28 mouse cellular contexts compared by ENCODE assay signal in the genomic region with DNA sequence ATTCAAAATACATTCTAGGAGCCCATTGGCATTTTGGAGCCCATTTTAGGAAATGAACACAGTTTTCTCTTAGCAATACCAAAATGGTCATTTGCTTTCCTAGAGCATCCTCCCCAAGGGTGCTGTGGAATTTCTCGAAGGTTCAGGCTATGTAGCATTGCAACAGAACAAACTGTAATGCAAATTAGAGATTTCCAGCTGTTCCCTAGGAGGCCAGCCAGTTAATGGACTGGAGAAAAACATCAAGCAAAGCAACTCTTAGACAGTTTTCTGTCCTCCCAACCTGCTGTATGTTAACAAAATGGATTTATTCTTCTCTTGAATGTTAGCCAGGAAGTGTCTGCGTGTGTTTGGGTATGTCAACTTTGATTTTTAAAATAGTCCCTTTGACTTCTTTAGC. TPM values are rescaled to one million over a fixed set of nuclear protein-coding genes. Genes with fewer than 3 reads are reported as not detected.
DNase-seq lines count a peak whose midpoint lies in the region; ATAC-seq and TF ChIP-seq lines count a peak whose summit lies in the region.
"Had no signal": no experiment of that assay in that cellular context is flagged by ENCODE, and none has a peak within 500 bp of the region (broad histone marks: within the 10 kb centered on the region; RNA-seq: fewer than 3 reads in every experiment).

No protein-coding gene starts in this region.

- H3K4me1 ChIP-seq in kidney, postnatal 0 days (replicated peaks; ENCODE audit: insufficient read depth, low read length) = peaks cover 11% of the 10 kb centered on the region
- peaks cover 8% of the 10 kb centered on the region; the same call in 1 of the 2 replicates for H3K4me1 ChIP-seq in lung, postnatal 0 days (ENCODE audit: insufficient read depth, low read depth, low read length)
- H3K4me1 ChIP-seq in stomach, postnatal 0 days (replicated peaks; ENCODE audit: control insufficient read depth, insufficient read depth) = no peaks in the 10 kb centered on the region

- no peak overlapping the region for H3K9ac ChIP-seq in kidney, postnatal 0 days (ENCODE audit: low read depth, low read length)
- no peak overlapping the region for H3K9ac ChIP-seq in lung, postnatal 0 days (replicated peaks; ENCODE audit: low read depth)
- H3K9ac ChIP-seq in stomach, postnatal 0 days (ENCODE audit: low read length) = no peak overlapping the region
- H3K9ac ChIP-seq: embryonic facial prominence, embryonic 13.5 days; forebrain, embryonic 12.5 days; heart, embryonic 15.5 days; hindbrain, embryonic 14.5 days had no signal

- no peaks in the 10 kb centered on the region for H3K36me3 ChIP-seq in kidney, postnatal 0 days (ENCODE audit: insufficient read depth, low read length)
- no peaks in the 10 kb centered on the region for H3K36me3 ChIP-seq in lung, postnatal 0 days (ENCODE audit: insufficient read depth, low read length)
- no peaks in the 10 kb centered on the region for H3K36me3 ChIP-seq in stomach, postnatal 0 days (ENCODE audit: control insufficient read depth, insufficient read depth, low read length)
- H3K36me3 ChIP-seq: embryonic facial prominence, embryonic 13.5 days; forebrain, embryonic 12.5 days; G1E; heart, embryonic 10.5 days; heart, embryonic 15.5 days; hindbrain, embryonic 10.5 days had no signal

- DNase-seq in heart, adult 18-20 months = peak; percentile 31 to 40
- DNase-seq in heart, adult 11 months = no peak
- DNase-seq in kidney, postnatal 0 days (ENCODE audit: low spot score) = peak; percentile 37
- DNase-seq in kidney, postnatal 36 days = no peak
- DNase-seq in lung, postnatal 0 days (ENCODE audit: low spot score) = peak; percentile 19
- DNase-seq in lung, postnatal 4 days = no peak
- peak; percentile 73 for DNase-seq in NIH3T3 (ENCODE audit: low read depth)
- no peak for DNase-seq in stomach, postnatal 0 days (ENCODE audit: low spot score)
- DNase-seq: adrenal gland, adult 2 months; adrenal gland, postnatal 25 days; B cell, adult 2 months; cerebellum, adult 18-20 months; cerebellum, adult 9-11 months; cerebellum, postnatal 36 days; gastrocnemius, postnatal 10 days had no signal

- H3K4me3 ChIP-seq in kidney, postnatal 0 days (replicated peaks; ENCODE audit: low read depth, low read length) = no peak overlapping the region
- H3K4me3 ChIP-seq in lung, postnatal 0 days (ENCODE audit: low read depth, low read length) = no peak overlapping the region
- H3K4me3 ChIP-seq in stomach, postnatal 0 days (ENCODE audit: low read depth, low read length) = no peak overlapping the region
- H3K4me3 ChIP-seq: embryonic facial prominence, embryonic 13.5 days; forebrain, embryonic 12.5 days; heart, embryonic 10.5 days; heart, embryonic 15.5 days; hindbrain, embryonic 10.5 days had no signal

- no peak for ATAC-seq in kidney, postnatal 0 days (replicated peaks; ENCODE audit: low FRiP score, low read depth)
- ATAC-seq in lung, postnatal 0 days = no peak
- no peak for ATAC-seq in stomach, postnatal 0 days (ENCODE audit: low FRiP score, low TSS enrichment)
- ATAC-seq: activated CD4-positive, CD25-positive, alpha-beta regulatory T cell, adult 4 months; CD4-positive, CD25-positive, alpha-beta regulatory T cell, adult 4 months; forebrain, embryonic 16.5 days had no signal

- TF ChIP-seq CTCF in kidney, postnatal 0 days (IDR thresholded peaks at IDR 0.05; ENCODE audit: low read depth) = no peak
- no peak for TF ChIP-seq CTCF in lung, postnatal 0 days (IDR thresholded peaks at IDR 0.05)
- TF ChIP-seq CTCF in stomach, postnatal 0 days (IDR thresholded peaks at IDR 0.05; ENCODE audit: low read depth) = no peak

- H3K27me3 ChIP-seq in kidney, postnatal 0 days (ENCODE audit: insufficient read depth, low read length) = no peaks in the 10 kb centered on the region
- no peaks in the 10 kb centered on the region for H3K27me3 ChIP-seq in lung, postnatal 0 days (replicated peaks; ENCODE audit: insufficient read depth, low read length)
- H3K27me3 ChIP-seq in stomach, postnatal 0 days (ENCODE audit: control insufficient read depth, insufficient read depth, low read length) = no peaks in the 10 kb centered on the region
- H3K27me3 ChIP-seq: embryonic facial prominence, embryonic 13.5 days; forebrain, embryonic 12.5 days; heart, embryonic 15.5 days had no signal

- no peaks in the 10 kb centered on the region for H3K9me3 ChIP-seq in kidney, postnatal 0 days (replicated peaks; ENCODE audit: low read length)
- no peaks in the 10 kb centered on the region for H3K9me3 ChIP-seq in lung, postnatal 0 days (ENCODE audit: low read length)
- no peaks in the 10 kb centered on the region for H3K9me3 ChIP-seq in stomach, postnatal 0 days (ENCODE audit: control insufficient read depth, low read length)
- H3K9me3 ChIP-seq: embryonic facial prominence, embryonic 13.5 days; forebrain, embryonic 12.5 days; G1E; heart, embryonic 10.5 days; heart, embryonic 15.5 days; hindbrain, embryonic 10.5 days had no signal

- TF ChIP-seq EP300 in lung, postnatal 0 days (IDR thresholded peaks at IDR 0.05) = no peak
- no peak for TF ChIP-seq EP300 in stomach, postnatal 0 days (optimal IDR thresholded peaks at IDR 0.05)

- H3K27ac ChIP-seq in kidney, postnatal 0 days = 0 out of 2 replicates have a peak overlapping the region, but pooled peaks have one; percentile 25
- no peak overlapping the region for H3K27ac ChIP-seq in lung, postnatal 0 days (ENCODE audit: low read length)
- no peak overlapping the region for H3K27ac ChIP-seq in stomach, postnatal 0 days (replicated peaks)
- H3K27ac ChIP-seq: embryonic facial prominence, embryonic 13.5 days; forebrain, embryonic 12.5 days; heart, embryonic 10.5 days; heart, embryonic 15.5 days; hindbrain, embryonic 10.5 days; hindbrain, embryonic 14.5 days had no signal

- no peak overlapping the region for H3K4me2 ChIP-seq in kidney, postnatal 0 days (ENCODE audit: low read length)
- H3K4me2 ChIP-seq in lung, postnatal 0 days (replicated peaks; ENCODE audit: low read depth, low read length) = no peak overlapping the region
- no peak overlapping the region for H3K4me2 ChIP-seq in stomach, postnatal 0 days (replicated peaks; ENCODE audit: low read depth)
- H3K4me2 ChIP-seq: embryonic facial prominence, embryonic 13.5 days; forebrain, embryonic 12.5 days; heart, embryonic 15.5 days; hindbrain, embryonic 14.5 days had no signal

- 50% methylated on average over 2 of the region's 2 CpGs for WGBS in kidney, postnatal 0 days
- 39% methylated on average over 2 of the region's 2 CpGs for WGBS in lung, postnatal 0 days
- 48% methylated on average over 2 of the region's 2 CpGs for WGBS in stomach, postnatal 0 days

RNA-seq across cellular contexts. Expression of gene Ugt1a6a, which starts 2.0 kb away (rescaled TPM):
- 1 to 10 TPM; 3.3 TPM for total RNA-seq in heart, adult 18-20 months (2021)
- polyA plus RNA-seq in kidney, postnatal 0 days (2015; fragmentation: Nextera tagmentation; extraction: Ambion mirVana) = 8.2 and 9.3 TPM in 2 replicates
- 35.3 and 39.9 TPM in 2 replicates for polyA plus RNA-seq in lung, postnatal 0 days (2015; fragmentation: Nextera tagmentation; extraction: Ambion mirVana)
- 56.5 and 65.8 TPM in 2 replicates for polyA plus RNA-seq in stomach, postnatal 0 days (2015; fragmentation: Nextera tagmentation; extraction: Ambion mirVana)
- polyA plus RNA-seq: G1E; heart, embryonic 10.5 days had no signal

RNA-seq across cellular contexts. Expression of gene Ugt1a5, which starts 29.2 kb away (rescaled TPM):
- total RNA-seq in heart, adult 18-20 months (2021) = under 1 TPM in 1 of 2 experiments, not detected in 1; 0.59 TPM
- 0.06 TPM in 1 of 2 replicates, not detected in the other for polyA plus RNA-seq in kidney, postnatal 0 days (2015; fragmentation: Nextera tagmentation; extraction: Ambion mirVana)
- not detected in 2 replicates for polyA plus RNA-seq in lung, postnatal 0 days (2015; fragmentation: Nextera tagmentation; extraction: Ambion mirVana)
- not detected in 2 replicates for polyA plus RNA-seq in stomach, postnatal 0 days (2015; fragmentation: Nextera tagmentation; extraction: Ambion mirVana)
- polyA plus RNA-seq: activated CD4-positive, CD25-positive, alpha-beta regulatory T cell, adult 4 months; CD4-positive, CD25-positive, alpha-beta regulatory T cell, adult 4 months; embryonic facial prominence, embryonic 13.5 days; forebrain, embryonic 12.5 days; forebrain, embryonic 16.5 days; frontal cortex, adult 2 months; G1E; heart, embryonic 10.5 days; heart, embryonic 15.5 days; hindbrain, embryonic 10.5 days; hindbrain, embryonic 14.5 days had no signal

RNA-seq across cellular contexts. Expression of gene Ugt1a6b, which starts 33.6 kb away (rescaled TPM):
- 1 to 10 TPM in 1 of 2 experiments, under 1 TPM in 1; 0.72 to 1.3 TPM for total RNA-seq in heart, adult 18-20 months (2021)
- 0.55 and 0.65 TPM in 2 replicates for polyA plus RNA-seq in kidney, postnatal 0 days (2015; fragmentation: Nextera tagmentation; extraction: Ambion mirVana)
- polyA plus RNA-seq in lung, postnatal 0 days (2015; fragmentation: Nextera tagmentation; extraction: Ambion mirVana) = 2.4 and 3.2 TPM in 2 replicates
- 5.2 and 6.7 TPM in 2 replicates for polyA plus RNA-seq in stomach, postnatal 0 days (2015; fragmentation: Nextera tagmentation; extraction: Ambion mirVana)
- polyA plus RNA-seq: activated CD4-positive, CD25-positive, alpha-beta regulatory T cell, adult 4 months; CD4-positive, CD25-positive, alpha-beta regulatory T cell, adult 4 months; G1E; heart, embryonic 10.5 days; heart, embryonic 15.5 days; hindbrain, embryonic 10.5 days had no signal

RNA-seq across cellular contexts. Expression of gene Ugt1a7c, which starts 41.8 kb away (rescaled TPM):
- 1 to 10 TPM; 1.2 to 1.3 TPM for total RNA-seq in heart, adult 18-20 months (2021)
- 10.7 and 12.1 TPM in 2 replicates for polyA plus RNA-seq in kidney, postnatal 0 days (2015; fragmentation: Nextera tagmentation; extraction: Ambion mirVana)
- polyA plus RNA-seq in lung, postnatal 0 days (2015; fragmentation: Nextera tagmentation; extraction: Ambion mirVana) = 2.5 and 2.7 TPM in 2 replicates
- polyA plus RNA-seq in stomach, postnatal 0 days (2015; fragmentation: Nextera tagmentation; extraction: Ambion mirVana) = 33.9 and 40.4 TPM in 2 replicates

RNA-seq across cellular contexts. Expression of gene Ugt1a8, which starts 49.0 kb away (rescaled TPM):
- total RNA-seq in heart, adult 18-20 months (2021) = not detected
- 0.05 TPM in 1 of 2 replicates, not detected in the other for polyA plus RNA-seq in kidney, postnatal 0 days (2015; fragmentation: Nextera tagmentation; extraction: Ambion mirVana)
- polyA plus RNA-seq in lung, postnatal 0 days (2015; fragmentation: Nextera tagmentation; extraction: Ambion mirVana) = 0.11 TPM in 1 of 2 replicates, not detected in the other
- not detected in 2 replicates for polyA plus RNA-seq in stomach, postnatal 0 days (2015; fragmentation: Nextera tagmentation; extraction: Ambion mirVana)
- total RNA-seq: adrenal gland, adult 2 months; adrenal gland, postnatal 25 days; G1E; gastrocnemius, postnatal 10 days; gastrocnemius, postnatal 4 days; heart, postnatal 25 days had no signal
- polyA plus RNA-seq: activated CD4-positive, CD25-positive, alpha-beta regulatory T cell, adult 4 months; adrenal gland, adult 2 months; CD4-positive, CD25-positive, alpha-beta regulatory T cell, adult 4 months; embryonic facial prominence, embryonic 13.5 days; forebrain, embryonic 12.5 days; forebrain, embryonic 16.5 days; G1E; heart, embryonic 10.5 days; heart, embryonic 15.5 days; hindbrain, embryonic 10.5 days; hindbrain, embryonic 14.5 days had no signal

Comparison
In these comparisons a context has a peak if more than half of its experiments do, and no peak if none do; other contexts are left out.
1. DNase-seq: peak in heart, adult 18-20 months (2 of 2), kidney, postnatal 0 days (single experiment), lung, postnatal 0 days (single experiment) and NIH3T3 (single experiment); none in heart, adult 11 months (single experiment), kidney, postnatal 36 days (0 of 2), lung, postnatal 4 days (0 of 2) and stomach, postnatal 0 days (single experiment).